Mouse (Mus musculus): ENCODE data around the gene Sirt4.
A peak's percentile ranks its signal among the peaks of the same experiment; 100 is the strongest.
"Not testable (repeated sequence)": the region's sequence is repeated elsewhere in the genome, so short reads cannot be mapped to it uniquely, and the experiment has no call there.

Gene Sirt4

DNA sequence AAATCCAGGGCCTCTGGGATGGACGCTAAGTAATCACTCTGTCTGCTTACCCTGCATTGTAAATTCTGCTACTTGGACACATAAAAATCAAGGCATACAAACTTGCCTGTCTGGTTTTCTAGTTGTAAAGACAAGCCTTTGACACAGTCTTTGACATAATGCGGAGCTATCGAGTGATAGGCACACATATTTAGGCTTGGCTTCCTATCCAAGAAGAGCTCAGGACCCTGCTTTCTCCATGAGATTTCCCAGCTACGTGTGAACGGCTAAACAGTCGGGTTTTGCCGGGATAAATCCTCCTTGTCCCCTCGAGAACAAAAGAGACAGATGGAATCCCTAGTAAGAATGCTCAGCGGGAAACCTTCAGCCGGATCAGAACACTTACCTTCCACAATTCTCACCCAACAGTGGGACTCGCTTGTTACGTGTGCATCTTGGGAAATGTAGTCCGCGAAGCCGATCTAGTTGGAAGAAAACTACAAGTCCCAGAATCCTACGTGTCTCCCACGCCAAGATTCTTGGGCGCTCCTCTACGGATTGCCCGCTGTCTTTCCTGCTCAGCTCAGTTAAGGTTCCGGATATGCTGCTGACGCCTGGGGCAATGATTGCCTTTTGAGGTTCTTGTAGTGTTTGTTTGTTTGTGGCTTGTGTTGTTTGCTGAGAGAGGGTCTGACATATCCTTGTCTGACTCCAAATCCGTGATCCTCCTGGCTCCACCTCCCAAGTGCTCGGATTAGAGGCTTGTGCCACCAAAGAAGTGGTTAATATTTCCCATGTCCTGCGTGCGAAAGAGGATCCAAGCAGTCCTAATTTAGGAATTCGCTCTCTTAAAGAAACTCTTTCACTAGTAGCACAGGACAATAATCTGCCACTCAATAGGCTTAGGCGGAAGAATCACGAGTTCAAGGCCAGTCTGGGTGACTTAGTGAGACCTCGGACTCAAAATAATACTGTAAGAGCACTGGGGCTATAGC, at the start of gene Sirt4:
TSS of gene Sirt4 (minus strand) at position 779 of the 974 bp plus-strand sequence.
- DNase-seq (ENCODE audit: low spot score), result peak; percentile 99

GRCm38 (mm10) chr5:115531671-115532270, 47.2 kb upstream of the Sirt4 start:
- DNase-seq (ENCODE audit: low spot score), result no peak

- no peak for DNase-seq (ENCODE audit: low spot score)
Observed at GRCm38 (mm10) chr5:115530447-115530809, 45.9 kb upstream of the Sirt4 start.

- DNase-seq (ENCODE audit: low spot score), result no peak
Observed at GRCm38 (mm10) chr5:115529742-115530446, 45.4 kb upstream of the Sirt4 start.

DNA sequence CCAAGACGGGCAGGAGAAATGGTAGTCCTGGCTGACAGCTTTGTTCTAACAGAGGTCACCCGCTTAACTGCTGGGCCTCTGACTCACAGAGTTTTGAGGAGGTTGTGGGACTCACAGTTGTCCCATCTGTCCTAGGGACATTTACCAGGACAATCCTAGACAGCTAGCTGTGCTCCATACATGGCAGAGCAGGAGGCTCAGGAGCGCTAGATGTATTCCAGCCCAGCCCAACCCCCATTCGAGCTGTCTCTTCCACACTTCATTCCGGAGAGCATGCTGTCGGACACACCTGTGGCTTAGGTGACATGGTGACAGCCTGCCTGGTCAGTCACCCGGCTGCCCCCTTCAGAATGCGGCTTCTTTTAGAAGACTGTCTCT, 44.8 kb upstream of the Sirt4 start:
- no peak for DNase-seq (ENCODE audit: low spot score)

GRCm38 (mm10) chr5:115528128-115528527, 43.6 kb upstream of the Sirt4 start:
- DNase-seq (ENCODE audit: low spot score), result no peak

DNA sequence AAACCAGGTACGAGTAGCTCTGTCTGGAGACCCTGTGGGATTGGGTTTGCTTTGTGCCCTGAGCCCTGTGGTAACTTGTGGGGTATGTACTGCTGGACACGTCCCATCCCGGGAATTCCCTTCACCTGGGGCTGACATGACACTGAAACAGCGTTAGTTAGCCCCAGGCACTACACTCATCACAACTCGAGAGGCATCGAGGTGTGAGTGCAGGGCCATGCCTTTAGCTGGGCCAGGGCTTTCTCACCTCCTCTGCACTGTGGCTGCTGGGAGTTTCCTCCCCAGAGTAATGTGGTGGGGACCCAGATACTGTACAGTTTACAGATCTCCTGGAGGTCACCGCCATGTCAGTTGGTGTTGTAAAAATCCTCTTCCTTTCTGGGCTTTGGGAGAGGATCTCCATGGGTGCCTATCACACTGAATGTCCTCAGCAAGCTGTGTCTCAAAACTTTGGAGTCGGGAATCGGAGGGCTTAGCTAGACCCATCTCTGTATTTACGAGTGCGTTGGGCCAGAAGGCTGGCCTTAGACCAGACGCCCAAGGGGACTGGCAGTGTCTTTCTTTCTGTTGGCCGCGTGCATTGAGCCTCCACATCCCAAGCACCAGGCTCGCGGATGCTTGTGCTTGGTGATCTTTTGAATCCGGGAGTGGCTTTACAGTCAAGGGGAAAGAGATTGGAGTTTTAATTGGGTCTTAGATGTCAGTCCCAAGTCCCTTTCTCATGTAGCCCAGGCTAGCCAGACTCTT, 42.1 kb upstream of the Sirt4 start:
- no peak for DNase-seq (ENCODE audit: low spot score)

- no peak for DNase-seq (ENCODE audit: low spot score)
Observed at GRCm38 (mm10) chr5:115525943-115526342, 41.4 kb upstream of the Sirt4 start.

GRCm38 (mm10) chr5:115525416-115525815, 40.9 kb upstream of the Sirt4 start:
- no peak for DNase-seq (ENCODE audit: low spot score)

DNA sequence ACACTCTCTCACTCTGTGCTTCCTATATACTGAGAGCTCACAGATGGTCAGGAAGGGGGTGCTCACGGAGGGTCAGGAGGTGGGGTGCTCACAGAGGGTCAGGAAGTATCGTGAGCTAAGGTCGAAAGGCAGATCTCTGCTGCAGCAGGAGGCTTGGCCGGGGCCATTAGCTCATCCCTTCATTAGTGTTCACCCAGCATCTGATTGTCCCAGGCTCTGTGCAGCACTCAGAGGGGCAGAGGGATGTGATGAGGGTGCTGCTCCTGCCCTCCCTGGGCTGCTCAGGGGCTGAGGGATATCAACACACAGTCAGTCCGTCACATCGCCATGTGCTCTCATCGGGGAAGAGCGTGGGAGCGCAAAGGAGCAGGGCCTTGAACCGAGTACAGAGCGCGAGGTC, 39.9 kb upstream of the Sirt4 start:
- DNase-seq (ENCODE audit: low spot score), result no peak

DNA sequence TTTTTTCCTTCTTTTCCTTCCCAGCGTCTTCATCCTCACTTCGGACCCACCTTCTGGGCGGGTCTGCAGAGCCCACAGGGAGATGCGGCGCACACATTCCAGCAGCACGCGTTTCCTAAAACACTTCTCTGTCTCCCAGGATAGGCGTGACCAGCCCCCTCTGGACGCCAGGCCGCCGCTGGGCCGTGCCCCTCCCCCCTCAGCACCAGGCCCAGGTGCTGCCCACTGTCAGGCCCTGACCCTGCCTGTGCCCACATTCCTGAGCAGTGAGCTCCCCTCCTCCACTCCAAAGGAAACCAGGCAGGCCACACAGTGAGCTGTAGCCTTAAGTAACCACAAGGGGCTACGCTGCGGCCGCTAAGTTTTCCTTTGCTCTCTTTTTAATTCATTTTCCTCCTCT, 39.4 kb upstream of the Sirt4 start:
- DNase-seq (ENCODE audit: low spot score), result peak; percentile 78

- no peak for DNase-seq (ENCODE audit: low spot score)
Observed at GRCm38 (mm10) chr5:115522981-115523499, 38.5 kb upstream of the Sirt4 start.

GRCm38 (mm10) chr5:115522531-115522930, 38.0 kb upstream of the Sirt4 start:
- DNase-seq (ENCODE audit: low spot score), result no peak

DNA sequence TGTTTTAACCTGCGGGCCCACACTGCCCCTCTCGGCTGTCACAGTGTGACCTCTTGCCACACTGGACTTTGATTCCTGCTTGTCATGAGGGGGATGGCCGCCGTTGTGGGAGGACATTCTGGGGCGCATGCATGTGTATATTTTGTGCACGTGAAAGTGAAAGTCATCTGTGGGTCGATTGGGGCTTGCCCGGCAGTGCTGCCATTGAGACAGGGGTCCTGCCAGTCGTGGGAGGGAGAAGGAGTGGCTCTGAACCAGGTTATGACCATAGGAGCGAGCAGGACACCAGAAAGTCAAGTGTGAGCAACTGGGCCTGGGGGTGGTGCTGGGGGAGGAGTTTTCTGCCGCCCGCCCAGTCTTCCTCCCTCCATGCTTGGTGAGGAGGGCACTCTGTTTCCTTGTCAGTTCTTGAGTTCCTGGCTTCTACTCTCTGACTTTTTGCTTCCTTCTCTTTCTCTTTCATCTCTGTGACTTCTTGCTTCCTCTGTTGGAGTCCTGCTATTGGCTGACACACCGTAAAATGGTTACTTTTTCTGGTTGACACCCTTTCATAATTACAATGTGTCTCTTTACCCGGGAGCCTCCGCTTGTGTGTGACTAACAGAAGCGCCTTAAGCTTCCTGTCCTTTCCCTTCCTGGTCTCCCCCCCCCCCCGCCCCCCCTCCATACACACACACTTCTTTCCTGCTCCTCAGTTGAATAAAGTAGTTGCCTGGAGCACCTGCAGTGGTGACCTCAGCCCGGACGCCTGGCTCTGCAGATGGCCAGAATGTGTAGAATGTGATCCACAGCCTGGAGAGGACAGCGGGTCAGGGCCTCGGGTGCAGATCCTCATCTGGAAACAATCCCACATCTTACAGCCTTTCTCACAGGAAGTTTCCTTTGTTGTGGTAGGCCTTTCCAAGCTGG, 37.3 kb upstream of the Sirt4 start:
- DNase-seq (ENCODE audit: low spot score), result peak; percentile 75

DNA sequence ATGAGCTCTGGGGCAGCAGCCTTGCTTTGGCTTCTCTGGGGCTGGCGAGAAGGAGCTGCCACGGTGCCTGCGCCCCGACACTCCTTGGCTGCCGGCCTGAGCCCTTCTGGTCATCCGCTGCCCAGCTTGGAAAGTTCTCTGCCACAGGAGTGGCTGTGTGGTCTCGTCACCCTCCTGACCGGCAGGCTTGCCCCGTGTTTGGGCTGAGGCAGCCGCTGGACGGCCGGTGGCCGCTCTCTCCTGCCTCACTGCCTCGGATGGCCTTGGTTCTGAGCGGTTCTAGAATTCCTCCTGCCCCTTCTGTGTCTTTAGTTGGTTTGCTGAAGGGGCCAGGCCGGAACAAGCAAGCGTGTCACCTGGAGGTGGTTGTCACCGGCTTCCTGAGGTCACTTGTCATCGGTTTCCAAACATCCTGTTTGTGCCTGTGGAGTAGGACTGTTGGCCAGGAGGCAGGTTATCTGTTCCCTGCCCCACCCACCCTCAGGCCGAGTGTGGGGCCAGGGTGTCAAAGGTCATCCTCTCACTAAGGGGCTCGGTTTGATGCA, 35.9 kb upstream of the Sirt4 start:
- no peak for DNase-seq (ENCODE audit: low spot score)

GRCm38 (mm10) chr5:115518214-115518613, 33.7 kb upstream of the Sirt4 start:
- not testable (repeated sequence) for DNase-seq (ENCODE audit: low spot score)

DNA sequence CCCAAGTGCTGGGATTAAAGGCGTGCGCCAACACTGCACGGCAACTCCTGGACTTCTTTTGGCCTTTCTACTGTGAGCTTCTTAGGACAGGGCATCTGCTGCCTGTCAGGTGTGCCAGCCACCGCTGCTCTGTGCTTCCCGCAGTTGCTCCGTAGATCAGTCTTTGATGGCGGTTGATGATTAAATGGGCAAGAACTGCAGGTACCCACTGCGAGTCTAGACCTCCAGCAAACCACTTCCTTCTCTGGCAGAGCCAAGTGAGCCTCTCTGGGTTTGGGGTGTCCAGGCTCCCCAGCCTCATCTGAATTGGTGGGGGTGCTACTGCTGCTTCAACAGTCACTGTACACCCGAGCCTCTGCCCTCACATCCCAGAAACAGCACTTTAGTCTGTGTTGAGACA, 33.0 kb upstream of the Sirt4 start:
- no peak for DNase-seq (ENCODE audit: low spot score)

GRCm38 (mm10) chr5:115516908-115517307, 32.4 kb upstream of the Sirt4 start:
- DNase-seq (ENCODE audit: low spot score), result no peak

DNA sequence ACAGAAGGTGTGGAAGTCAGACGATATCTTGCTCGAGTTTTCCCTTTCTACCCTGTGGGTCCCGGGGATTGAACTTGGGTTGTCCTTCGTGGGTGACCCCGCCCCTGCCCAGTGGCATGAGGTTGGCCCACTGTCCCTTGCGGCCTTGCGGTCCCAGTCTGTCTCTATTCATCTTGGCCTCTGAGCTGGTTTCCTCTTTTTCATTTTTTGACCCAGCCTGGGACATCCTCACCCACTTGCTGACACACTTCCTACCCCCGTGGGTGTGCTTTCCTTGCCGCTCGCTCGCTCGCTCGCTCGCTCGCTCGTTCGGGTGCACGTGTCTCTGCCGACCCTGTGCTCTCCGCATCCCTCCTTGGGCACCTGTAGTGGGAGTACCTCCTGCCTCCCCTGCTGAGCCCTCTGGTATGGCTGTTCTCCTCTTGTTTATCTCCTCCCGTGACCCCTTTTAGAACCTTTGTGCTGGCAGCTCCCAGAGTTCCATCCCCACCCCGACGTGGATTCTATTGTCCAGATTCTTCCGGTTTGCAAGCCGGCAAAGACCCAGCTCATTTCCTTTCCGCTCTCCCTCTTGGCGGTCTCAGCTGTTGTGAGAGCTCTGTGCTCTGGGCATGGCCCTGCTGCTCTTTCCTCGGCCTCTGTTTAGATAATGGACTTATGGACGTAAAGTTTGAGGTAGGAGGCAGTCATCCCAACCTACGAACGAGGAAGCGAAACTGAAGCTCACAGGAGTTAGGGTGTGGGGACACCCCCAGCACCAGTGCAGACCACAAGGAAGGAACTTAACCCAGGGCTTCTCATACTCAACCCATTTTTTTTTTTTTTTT, 31.8 kb upstream of the Sirt4 start:
- no peak for DNase-seq (ENCODE audit: low spot score)

All from embryo, embryonic 10.5 days (tissue).